10 mouse cellular contexts compared by ENCODE assay signal in the genomic region with DNA sequence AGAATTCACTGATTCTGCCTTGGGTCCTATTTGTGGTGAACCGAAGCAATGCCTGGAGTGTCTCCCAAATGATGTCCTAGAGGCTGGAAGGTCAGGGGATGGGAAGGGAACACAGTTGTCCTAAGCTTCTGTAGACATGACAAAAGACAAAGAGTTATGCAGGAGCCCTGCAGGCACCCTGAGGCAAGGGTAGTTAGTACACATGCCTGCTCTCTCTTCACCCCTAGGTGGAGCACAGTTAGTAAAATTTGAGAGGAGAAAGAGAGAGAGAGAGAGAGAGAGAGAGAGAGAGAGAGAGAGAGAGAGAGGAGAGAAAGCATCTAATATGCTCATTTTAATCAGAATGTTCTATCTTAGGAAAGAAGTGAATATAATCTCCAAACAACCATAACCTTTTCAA.
A peak's percentile ranks its signal among the peaks of the same experiment; 100 is the strongest.
DNase-seq lines count a peak whose midpoint lies in the region; ATAC-seq and TF ChIP-seq lines count a peak whose summit lies in the region.
"Had no signal": no experiment of that assay in that cellular context is flagged by ENCODE, and none has a peak within 500 bp of the region (broad histone marks: within the 10 kb centered on the region; RNA-seq: fewer than 3 reads in every experiment).

No protein-coding gene starts in this region.

- peak; percentile 68 for TF ChIP-seq CTCF in hindbrain, postnatal 0 days (IDR thresholded peaks at IDR 0.05; ENCODE audit: low read depth)

- H3K4me2 ChIP-seq in hindbrain, postnatal 0 days (ENCODE audit: low read depth, low read length): no peak overlapping the region
- H3K4me2 ChIP-seq in hindbrain, embryonic 12.5 days (replicated peaks): no peak overlapping the region
- H3K4me2 ChIP-seq: hindbrain, embryonic 15.5 days had no signal

- no peaks in the 10 kb centered on the region for H3K27me3 ChIP-seq in hindbrain, postnatal 0 days (ENCODE audit: insufficient read depth, low read length)
- no peaks in the 10 kb centered on the region for H3K27me3 ChIP-seq in hindbrain, embryonic 12.5 days
- H3K27me3 ChIP-seq: hindbrain, embryonic 15.5 days had no signal

- no peak overlapping the region for H3K27ac ChIP-seq in hindbrain, postnatal 0 days
- no peak overlapping the region for H3K27ac ChIP-seq in hindbrain, embryonic 12.5 days
- H3K27ac ChIP-seq: hindbrain, embryonic 15.5 days had no signal

- no peaks in the 10 kb centered on the region for H3K36me3 ChIP-seq in hindbrain, postnatal 0 days (ENCODE audit: insufficient read depth, low read length)
- H3K36me3 ChIP-seq in hindbrain, embryonic 12.5 days: no peaks in the 10 kb centered on the region
- H3K36me3 ChIP-seq: hindbrain, embryonic 15.5 days had no signal

- H3K4me3 ChIP-seq in hindbrain, postnatal 0 days (ENCODE audit: low read length): no peak overlapping the region
- H3K4me3 ChIP-seq in hindbrain, embryonic 12.5 days: no peak overlapping the region
- H3K4me3 ChIP-seq: hindbrain, embryonic 15.5 days had no signal

- H3K4me1 ChIP-seq in hindbrain, postnatal 0 days (ENCODE audit: insufficient read depth, low read length): peaks cover 6% of the 10 kb centered on the region
- H3K4me1 ChIP-seq in hindbrain, embryonic 12.5 days: peaks cover 15% of the 10 kb centered on the region

- WGBS in hindbrain, postnatal 0 days: 48% methylated on average over 1 of the region's 1 CpGs
- WGBS in hindbrain, embryonic 12.5 days: 64% methylated on average over 1 of the region's 1 CpGs

- H3K9me3 ChIP-seq in hindbrain, postnatal 0 days (ENCODE audit: low read length): no peaks in the 10 kb centered on the region
- no peaks in the 10 kb centered on the region for H3K9me3 ChIP-seq in hindbrain, embryonic 12.5 days (replicated peaks)
- H3K9me3 ChIP-seq: hindbrain, embryonic 15.5 days had no signal

- H3K9ac ChIP-seq in hindbrain, postnatal 0 days (replicated peaks; ENCODE audit: low read length): no peak overlapping the region
- H3K9ac ChIP-seq in hindbrain, embryonic 12.5 days: no peak overlapping the region
- H3K9ac ChIP-seq: hindbrain, embryonic 15.5 days had no signal

- peak; percentile 31 to 40 for DNase-seq in cerebellum, postnatal 14 days
- DNase-seq in cerebellum, adult 11 months: no peak
- DNase-seq in hindbrain, postnatal 0 days (ENCODE audit: low spot score): peak; percentile 69
- DNase-seq in lung, postnatal 10 days: peak; percentile 43
- DNase-seq in lung, adult 18-20 months: no peak
- DNase-seq in retina, embryonic 14.5 days (ENCODE audit: low spot score): peak; percentile 31
- DNase-seq: cerebellum, adult 9-11 months had no signal

- ATAC-seq in hindbrain, postnatal 0 days: 0 out of 2 replicates have a peak, but pooled peaks have one; percentile 55
- ATAC-seq in hindbrain, embryonic 12.5 days (ENCODE audit: low FRiP score): no peak
- no peak for ATAC-seq in megakaryocyte-erythroid progenitor cell, adult 5-6 weeks (replicated peaks; ENCODE audit: low FRiP score, low TSS enrichment, poor library complexity, severe bottlenecking)

Comparison
In these comparisons a context has a peak if more than half of its experiments do, and no peak if none do; other contexts are left out.
1. DNase-seq: peak in cerebellum, postnatal 14 days (2 of 2), hindbrain, postnatal 0 days (single experiment), lung, postnatal 10 days (single experiment) and retina, embryonic 14.5 days (single experiment); none in cerebellum, adult 11 months (single experiment) and lung, adult 18-20 months (0 of 2).